Mouse (Mus musculus) midbrain, embryonic 16.5 days (tissue): ENCODE measurements around the gene Anpep. TPM values are rescaled to one million over a fixed set of nuclear protein-coding genes. Genes with fewer than 3 reads are reported as not detected.
"Not testable (repeated sequence)": the region's sequence is repeated elsewhere in the genome, so short reads cannot be mapped to it uniquely, and the experiment has no call there.

Experiments
- ATAC-seq: fragments of 200-750 bp; cut with Nextera tagmentation; 2 replicates; pipeline ENCODE4 v1.8.0; 2017; ENCODE audit warnings: moderate TSS enrichment
- H3K27ac ChIP-seq: fragments of 300-500 bp; sonication (generic); 2 replicates; pipeline ENCODE4 v1.5.1; 2014; ENCODE audit warnings: mild to moderate bottlenecking, low read length, mixed read lengths
- H3K27me3 ChIP-seq: fragments of 300-500 bp; sonication (generic); 2 replicates; pipeline ENCODE4 v1.6.1; 2014; ENCODE audit warnings: low read depth, low read length, mixed read lengths; ENCODE audit not compliant: control insufficient read depth, insufficient read depth
- H3K36me3 ChIP-seq: fragments of 300-500 bp; sonication (generic); 2 replicates; pipeline ENCODE4 v1.6.1; 2014; ENCODE audit warnings: mild to moderate bottlenecking, low read length, moderate library complexity, mixed read lengths; ENCODE audit not compliant: control insufficient read depth, insufficient read depth
- H3K4me1 ChIP-seq: fragments of 300-500 bp; sonication (generic); 2 replicates; pipeline ENCODE4 v1.6.1; 2014; ENCODE audit warnings: mild to moderate bottlenecking, low read length, mixed read lengths; ENCODE audit not compliant: control insufficient read depth, insufficient read depth
- H3K4me2 ChIP-seq: fragments of 300-500 bp; sonication (generic); 2 replicates; pipeline ENCODE4 v1.6.1; 2014; ENCODE audit warnings: mild to moderate bottlenecking, low read length, mixed read lengths
- H3K4me3 ChIP-seq: fragments of 300-500 bp; sonication (generic); 2 replicates; pipeline ENCODE4 v1.5.1; 2014; ENCODE audit warnings: low read depth, mild to moderate bottlenecking, low read length, moderate library complexity, mixed read lengths
- H3K9ac ChIP-seq: fragments of 300-500 bp; sonication (generic); 2 replicates; pipeline ENCODE4 v1.6.1; 2014; ENCODE audit warnings: low read depth, low read length, mixed read lengths
- H3K9me3 ChIP-seq: fragments of 300-500 bp; sonication (generic); replicated peaks from 2 replicates; pipeline ENCODE4 v1.6.1; 2014; ENCODE audit warnings: mild to moderate bottlenecking, low read length, mixed read lengths; ENCODE audit not compliant: control insufficient read depth, poor library complexity, severe bottlenecking
- WGBS: fragments of 180-500 bp; shearing (Covaris S2); extraction: QIAGEN DNeasy Blood & Tissue Kit; methylation state at CpG from one replicate; pipeline ENCODE4 v1.1.7; 2014; 5-methylcytosine and 5-hydroxymethylcytosine counted together
- polyA plus RNA-seq: library from polyadenylated mRNA; unstranded; fragments of >200 nt; fragmentation: Nextera tagmentation; extraction: Ambion mirVana; gene quantifications from 2 replicates; pipeline ENCODE4 v1.2.1, GENCODE M21; 2015

The Anpep gene
- polyA plus RNA-seq, 1 experiment from 2014 or later: 3.2 TPM

GRCm38 (mm10) chr7:79802037-79802436, 58.8 kb downstream of the Anpep start:
- ATAC-seq: no peak
- 76% methylated on average over 5 of the region's 5 CpGs for WGBS

GRCm38 (mm10) chr7:79801391-79801790, 59.5 kb downstream of the Anpep start:
- H3K9ac ChIP-seq: no peak overlapping the region
- H3K4me2 ChIP-seq: no peak overlapping the region
- H3K4me3 ChIP-seq: no peak overlapping the region
- H3K27me3 ChIP-seq: no peaks in the 10 kb centered on the region
- H3K4me1 ChIP-seq: no peaks in the 10 kb centered on the region
- no peak overlapping the region for H3K27ac ChIP-seq
- no peak for ATAC-seq
- H3K36me3 ChIP-seq: no peaks in the 10 kb centered on the region
- WGBS: 78% methylated on average over 11 of the region's 11 CpGs
- no peaks in the 10 kb centered on the region for H3K9me3 ChIP-seq

More at GRCm38 (mm10) chr7:79802037-79802436, 58.8 kb downstream of the Anpep start:
- Histone ChIP-seq H3K4me2 (no peak overlapping the region), H3K9ac (no peak overlapping the region), H3K27me3 (no peaks in the 10 kb centered on the region), H3K4me3 (no peak overlapping the region), H3K9me3 (no peaks in the 10 kb centered on the region), H3K4me1 (no peaks in the 10 kb centered on the region), H3K27ac (no peak overlapping the region), H3K36me3 (no peaks in the 10 kb centered on the region)

GRCm38 (mm10) chr7:79800336-79800735, 60.5 kb downstream of the Anpep start:
- Histone ChIP-seq H3K27ac (no peak overlapping the region), H3K9ac (no peak overlapping the region), H3K36me3 (no peaks in the 10 kb centered on the region), H3K4me1 (no peaks in the 10 kb centered on the region), H3K4me3 (no peak overlapping the region), H3K4me2 (no peak overlapping the region), H3K27me3 (no peaks in the 10 kb centered on the region), H3K9me3 (no peaks in the 10 kb centered on the region)
- ATAC-seq: no peak
- 86% methylated on average over 4 of the region's 4 CpGs for WGBS

- WGBS: 77% methylated on average over 6 of the region's 6 CpGs
These were observed 61.4 kb downstream of the Anpep start for GRCm38 (mm10) chr7:79799506-79799905.

GRCm38 (mm10) chr7:79799048-79799447, 61.8 kb downstream of the Anpep start:
- WGBS: 4% methylated on average over 8 of the region's 8 CpGs

More at GRCm38 (mm10) chr7:79799506-79799905, 61.4 kb downstream of the Anpep start:
- no peaks in the 10 kb centered on the region for H3K9me3 ChIP-seq
- ATAC-seq: no peak
- no peaks in the 10 kb centered on the region for H3K4me1 ChIP-seq
- H3K4me3 ChIP-seq: no peak overlapping the region
- H3K27me3 ChIP-seq: no peaks in the 10 kb centered on the region
- no peak overlapping the region for H3K27ac ChIP-seq
- H3K36me3 ChIP-seq: no peaks in the 10 kb centered on the region
- no peak overlapping the region for H3K4me2 ChIP-seq
- no peak overlapping the region for H3K9ac ChIP-seq

GRCm38 (mm10) chr7:79798606-79799005, 62.3 kb downstream of the Anpep start:
- no peak overlapping the region for H3K9ac ChIP-seq
- H3K27ac ChIP-seq: no peak overlapping the region
- peaks cover 5% of the 10 kb centered on the region for H3K27me3 ChIP-seq
- H3K4me2 ChIP-seq: no peak overlapping the region
- no peaks in the 10 kb centered on the region for H3K36me3 ChIP-seq
- whole genome bisulfite sequencing: 19% methylated on average over 5 of the region's 5 CpGs
- no peak for ATAC-seq
- no peak overlapping the region for H3K4me3 ChIP-seq
- no peaks in the 10 kb centered on the region for H3K4me1 ChIP-seq
- no peaks in the 10 kb centered on the region for H3K9me3 ChIP-seq

More at GRCm38 (mm10) chr7:79799048-79799447, 61.8 kb downstream of the Anpep start:
- ATAC-seq: no peak; the same call in 1 of the 2 replicates
- no peak overlapping the region for H3K4me2 ChIP-seq
- H3K27ac ChIP-seq: no peak overlapping the region
- peaks cover under 1% of the 10 kb centered on the region for H3K27me3 ChIP-seq
- H3K9me3 ChIP-seq: no peaks in the 10 kb centered on the region
- H3K4me3 ChIP-seq: no peak overlapping the region
- H3K36me3 ChIP-seq: no peaks in the 10 kb centered on the region
- no peak overlapping the region for H3K9ac ChIP-seq
- H3K4me1 ChIP-seq: no peaks in the 10 kb centered on the region

DNA sequence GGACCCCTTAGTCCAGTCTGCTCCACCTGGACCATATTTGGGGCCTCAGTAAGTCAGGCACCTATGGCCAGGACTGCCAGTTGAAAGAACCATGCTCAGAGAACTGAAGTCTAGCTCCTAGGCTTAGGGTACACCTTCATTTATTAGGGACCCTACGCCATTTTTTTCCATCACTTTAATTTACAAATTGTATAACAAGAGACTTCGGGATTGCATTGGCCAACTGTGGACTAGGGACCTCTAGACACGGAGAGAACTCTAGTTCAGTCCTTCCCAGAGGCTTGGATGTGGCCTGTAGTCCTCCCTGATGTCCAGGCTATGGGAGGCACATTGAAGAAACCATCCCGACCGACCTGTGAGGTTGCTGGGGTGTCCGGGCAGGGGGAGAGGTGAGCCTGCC, 67.2 kb downstream of the Anpep start, which contains the start of gene Mesp1:
Gene Mesp1, minus strand, starts transcription at position 101 of the 400 bp plus-strand sequence.
- Histone ChIP-seq H3K9me3 (no peaks in the 10 kb centered on the region), H3K4me2 (peak within 1 kb of the TSS; percentile 89), H3K4me3 (peak within 1 kb of the TSS; percentile 50), H3K4me1 (peaks cover 2% of the 10 kb centered on the region), H3K9ac (peak within 1 kb of the TSS; percentile 67), H3K36me3 (no peaks in the 10 kb centered on the region), H3K27me3 (peaks cover 28% of the 10 kb centered on the region), H3K27ac (no peak within 1 kb of the TSS)
- ATAC-seq: no peak
- 71% methylated on average over 6 of the region's 6 CpGs for WGBS

- H3K36me3 ChIP-seq: no peaks in the 10 kb centered on the region
- peak overlapping the region; percentile 50 for H3K4me3 ChIP-seq
- ATAC-seq: peak; percentile 69
- H3K4me2 ChIP-seq: peak overlapping the region; percentile 89
- H3K27me3 ChIP-seq: peaks cover 28% of the 10 kb centered on the region
- peak overlapping the region; percentile 67 for H3K9ac ChIP-seq
- H3K4me1 ChIP-seq: peaks cover 2% of the 10 kb centered on the region
- 2% methylated on average over 80 of the region's 80 CpGs for WGBS
- H3K9me3 ChIP-seq: no peaks in the 10 kb centered on the region
- no peak overlapping the region for H3K27ac ChIP-seq
These were observed 68.0 kb downstream of the Anpep start for GRCm38 (mm10) chr7:79792635-79793421.

DNA sequence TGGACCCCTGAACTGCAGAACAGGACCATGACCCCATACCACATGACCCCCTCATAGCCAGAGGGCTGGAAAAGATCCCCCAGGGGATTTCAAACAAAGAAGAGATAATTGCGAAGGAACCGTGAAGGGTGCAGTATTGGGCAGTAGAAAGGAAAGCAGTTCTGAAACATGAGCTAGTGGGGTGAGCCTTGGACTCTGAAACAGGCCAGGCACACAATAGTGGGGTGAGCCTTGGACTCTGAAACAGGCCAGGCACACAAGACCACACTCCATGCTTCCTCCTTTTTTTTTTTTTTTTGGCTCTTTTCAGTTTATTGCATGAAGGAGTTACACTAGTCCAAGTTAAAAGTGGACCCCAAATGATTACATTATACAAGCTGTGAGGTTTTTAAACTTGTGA, 71.0 kb downstream of the Anpep start:
- not testable (repeated sequence) for H3K9me3 ChIP-seq, H3K36me3 ChIP-seq, H3K4me3 ChIP-seq, H3K27ac ChIP-seq, H3K4me1 ChIP-seq, H3K9ac ChIP-seq, ATAC-seq, H3K4me2 ChIP-seq
- H3K27me3 ChIP-seq: peaks cover 28% of the 10 kb centered on the region
- 19% methylated on average over 2 of the region's 2 CpGs for WGBS
